Mouse (Mus musculus): ENCODE measurements at regions not wholly inside any gene's neighbourhood (a gene's known extent, or its start where the extent isn't known, plus 50 kb on each side); places are given as distances from the start of the nearest gene placed in this dataset.

- H3K27ac ChIP-seq (ENCODE audit: low read depth) = no peak overlapping the region
- no peaks in the 10 kb centered on the region for H3K27me3 ChIP-seq (replicated peaks; ENCODE audit: control insufficient read depth, insufficient read depth, low read length)
- DNase-seq (ENCODE audit: low spot score) = no peak
- no peaks in the 10 kb centered on the region for H3K9me3 ChIP-seq (ENCODE audit: control insufficient read depth, low read length)
- H3K4me1 ChIP-seq (replicated peaks; ENCODE audit: control insufficient read depth, insufficient read depth, low read length) = no peaks in the 10 kb centered on the region
- no peak overlapping the region for H3K4me2 ChIP-seq (ENCODE audit: low read length)
- H3K4me3 ChIP-seq (ENCODE audit: low read depth, low read length) = no peak overlapping the region
- WGBS = 69% methylated on average over 5 of the region's 5 CpGs
- H3K36me3 ChIP-seq (ENCODE audit: control insufficient read depth, insufficient read depth, low read length) = no peaks in the 10 kb centered on the region
- no peak for ATAC-seq (replicated peaks; ENCODE audit: low FRiP score, low TSS enrichment, low read depth)
- no peak overlapping the region for H3K9ac ChIP-seq (ENCODE audit: low read length)
Measured at GRCm38 (mm10) chr12:21496974-21497373, 79.5 kb upstream of the Ywhaq start.

GRCm38 (mm10) chr12:21495511-21495910, 78.1 kb upstream of the Ywhaq start:
- ATAC-seq (replicated peaks; ENCODE audit: low FRiP score, low TSS enrichment, low read depth) = no peak
- no peak for DNase-seq (ENCODE audit: low spot score)

GRCm38 (mm10) chr12:21493471-21493870, 76.0 kb upstream of the Ywhaq start:
- Histone ChIP-seq H3K36me3 (ENCODE audit: control insufficient read depth, insufficient read depth, low read length) (no peaks in the 10 kb centered on the region), H3K9ac (ENCODE audit: low read length) (no peak overlapping the region), H3K9me3 (ENCODE audit: control insufficient read depth, low read length) (no peaks in the 10 kb centered on the region), H3K4me3 (ENCODE audit: low read depth, low read length) (no peak overlapping the region), H3K27me3 (replicated peaks; ENCODE audit: control insufficient read depth, insufficient read depth, low read length) (no peaks in the 10 kb centered on the region), H3K4me1 (replicated peaks; ENCODE audit: control insufficient read depth, insufficient read depth, low read length) (no peaks in the 10 kb centered on the region), H3K27ac (ENCODE audit: low read depth) (no peak overlapping the region), H3K4me2 (ENCODE audit: low read length) (no peak overlapping the region)
- ATAC-seq (replicated peaks; ENCODE audit: low FRiP score, low TSS enrichment, low read depth) = no peak
- DNase-seq (ENCODE audit: low spot score) = no peak
- 41% methylated on average over 3 of the region's 3 CpGs for WGBS

More at GRCm38 (mm10) chr12:21495511-21495910, 78.1 kb upstream of the Ywhaq start:
- no peaks in the 10 kb centered on the region for H3K27me3 ChIP-seq (replicated peaks; ENCODE audit: control insufficient read depth, insufficient read depth, low read length)
- WGBS = 66% methylated on average over 6 of the region's 6 CpGs
- H3K9ac ChIP-seq (ENCODE audit: low read length) = no peak overlapping the region
- H3K27ac ChIP-seq (ENCODE audit: low read depth) = peak overlapping the region; percentile 33; the same call in 1 of the 2 replicates
- no peaks in the 10 kb centered on the region for H3K36me3 ChIP-seq (ENCODE audit: control insufficient read depth, insufficient read depth, low read length)
- H3K4me1 ChIP-seq (replicated peaks; ENCODE audit: control insufficient read depth, insufficient read depth, low read length) = no peaks in the 10 kb centered on the region
- no peak overlapping the region for H3K4me3 ChIP-seq (ENCODE audit: low read depth, low read length)
- no peaks in the 10 kb centered on the region for H3K9me3 ChIP-seq (ENCODE audit: control insufficient read depth, low read length)
- no peak overlapping the region for H3K4me2 ChIP-seq (ENCODE audit: low read length)

- no peaks in the 10 kb centered on the region for H3K36me3 ChIP-seq (ENCODE audit: control insufficient read depth, insufficient read depth, low read length)
- no peaks in the 10 kb centered on the region for H3K4me1 ChIP-seq (replicated peaks; ENCODE audit: control insufficient read depth, insufficient read depth, low read length)
- no peak overlapping the region for H3K27ac ChIP-seq (ENCODE audit: low read depth)
- H3K9ac ChIP-seq (ENCODE audit: low read length) = no peak overlapping the region
- H3K9me3 ChIP-seq (ENCODE audit: control insufficient read depth, low read length) = no peaks in the 10 kb centered on the region
- no peak overlapping the region for H3K4me3 ChIP-seq (ENCODE audit: low read depth, low read length)
- no peaks in the 10 kb centered on the region for H3K27me3 ChIP-seq (replicated peaks; ENCODE audit: control insufficient read depth, insufficient read depth, low read length)
- no peak overlapping the region for H3K4me2 ChIP-seq (ENCODE audit: low read length)
- 74% methylated on average over 8 of the region's 8 CpGs for WGBS
- ATAC-seq (replicated peaks; ENCODE audit: low FRiP score, low TSS enrichment, low read depth) (peak; percentile 74), DNase-seq (ENCODE audit: low spot score) (no peak)
Measured at GRCm38 (mm10) chr12:21492549-21493291, 75.3 kb upstream of the Ywhaq start.

GRCm38 (mm10) chr12:21481644-21482043, 64.2 kb upstream of the Ywhaq start:
- Histone ChIP-seq H3K9ac (ENCODE audit: low read length) (no peak overlapping the region), H3K4me2 (ENCODE audit: low read length) (no peak overlapping the region), H3K36me3 (ENCODE audit: control insufficient read depth, insufficient read depth, low read length) (no peaks in the 10 kb centered on the region), H3K27me3 (replicated peaks; ENCODE audit: control insufficient read depth, insufficient read depth, low read length) (no peaks in the 10 kb centered on the region), H3K4me1 (replicated peaks; ENCODE audit: control insufficient read depth, insufficient read depth, low read length) (no peaks in the 10 kb centered on the region), H3K4me3 (ENCODE audit: low read depth, low read length) (no peak overlapping the region), H3K27ac (ENCODE audit: low read depth) (no peak overlapping the region), H3K9me3 (ENCODE audit: control insufficient read depth, low read length) (peaks cover 2% of the 10 kb centered on the region; the same call in 1 of the 2 replicates)
- DNase-seq (ENCODE audit: low spot score) (no peak), ATAC-seq (replicated peaks; ENCODE audit: low FRiP score, low TSS enrichment, low read depth) (no peak)
- 93% methylated on average over 2 of the region's 2 CpGs for WGBS

GRCm38 (mm10) chr12:21480226-21480625, 62.8 kb upstream of the Ywhaq start:
- Histone ChIP-seq H3K27ac (ENCODE audit: low read depth) (no peak overlapping the region), H3K4me2 (ENCODE audit: low read length) (no peak overlapping the region), H3K4me1 (replicated peaks; ENCODE audit: control insufficient read depth, insufficient read depth, low read length) (no peaks in the 10 kb centered on the region), H3K27me3 (replicated peaks; ENCODE audit: control insufficient read depth, insufficient read depth, low read length) (no peaks in the 10 kb centered on the region), H3K4me3 (ENCODE audit: low read depth, low read length) (no peak overlapping the region), H3K9me3 (ENCODE audit: control insufficient read depth, low read length) (peaks cover 2% of the 10 kb centered on the region; the same call in 1 of the 2 replicates), H3K36me3 (ENCODE audit: control insufficient read depth, insufficient read depth, low read length) (no peaks in the 10 kb centered on the region), H3K9ac (ENCODE audit: low read length) (no peak overlapping the region)
- DNase-seq (ENCODE audit: low spot score) = no peak
- 81% methylated on average over 2 of the region's 2 CpGs for WGBS
- no peak for ATAC-seq (replicated peaks; ENCODE audit: low FRiP score, low TSS enrichment, low read depth)

- 35% methylated on average over 1 of the region's 1 CpGs for WGBS
- no peaks in the 10 kb centered on the region for H3K4me1 ChIP-seq (replicated peaks; ENCODE audit: control insufficient read depth, insufficient read depth, low read length)
- ATAC-seq (replicated peaks; ENCODE audit: low FRiP score, low TSS enrichment, low read depth) = no peak
Measured at GRCm38 (mm10) chr12:21479251-21479650, 61.8 kb upstream of the Ywhaq start.

GRCm38 (mm10) chr12:21476516-21476915, 59.1 kb upstream of the Ywhaq start:
- no peak overlapping the region for H3K4me2 ChIP-seq (ENCODE audit: low read length)
- H3K9ac ChIP-seq (ENCODE audit: low read length) = no peak overlapping the region
- H3K36me3 ChIP-seq (ENCODE audit: control insufficient read depth, insufficient read depth, low read length) = no peaks in the 10 kb centered on the region
- no peak overlapping the region for H3K27ac ChIP-seq (ENCODE audit: low read depth)
- DNase-seq (ENCODE audit: low spot score) (no peak), ATAC-seq (replicated peaks; ENCODE audit: low FRiP score, low TSS enrichment, low read depth) (no peak)
- no peak overlapping the region for H3K4me3 ChIP-seq (ENCODE audit: low read depth, low read length)
- H3K4me1 ChIP-seq (replicated peaks; ENCODE audit: control insufficient read depth, insufficient read depth, low read length) = no peaks in the 10 kb centered on the region
- 75% methylated on average over 2 of the region's 2 CpGs for WGBS
- no peaks in the 10 kb centered on the region for H3K27me3 ChIP-seq (replicated peaks; ENCODE audit: control insufficient read depth, insufficient read depth, low read length)
- H3K9me3 ChIP-seq (ENCODE audit: control insufficient read depth, low read length) = no peaks in the 10 kb centered on the region

More at GRCm38 (mm10) chr12:21479251-21479650, 61.8 kb upstream of the Ywhaq start:
- Histone ChIP-seq H3K4me3 (ENCODE audit: low read depth, low read length) (no peak overlapping the region), H3K9ac (ENCODE audit: low read length) (no peak overlapping the region), H3K4me2 (ENCODE audit: low read length) (no peak overlapping the region), H3K36me3 (ENCODE audit: control insufficient read depth, insufficient read depth, low read length) (no peaks in the 10 kb centered on the region), H3K9me3 (ENCODE audit: control insufficient read depth, low read length) (peaks cover 2% of the 10 kb centered on the region; the same call in 1 of the 2 replicates), H3K27ac (ENCODE audit: low read depth) (no peak overlapping the region), H3K27me3 (replicated peaks; ENCODE audit: control insufficient read depth, insufficient read depth, low read length) (no peaks in the 10 kb centered on the region)
- DNase-seq (ENCODE audit: low spot score) = no peak

Data from intestine, embryonic 14.5 days (tissue).